Mouse (Mus musculus) stomach, embryonic 14.5 days (tissue): ENCODE data around the gene Gm49333. TPM values are rescaled to one million over a fixed set of nuclear protein-coding genes. Genes with fewer than 3 reads are reported as not detected.

Experiments
- ATAC-seq: fragments of 200-750 bp; cut with Nextera tagmentation; 2 replicates; pipeline ENCODE4 v1.8.0; 2017; ENCODE audit warnings: low read depth, moderate TSS enrichment; ENCODE audit not compliant: insufficient number of reproducible peaks, insufficient read depth, low FRiP score
- H3K27ac ChIP-seq: fragments of 300-500 bp; sonication (generic); 2 replicates; pipeline ENCODE4 v1.5.1; 2014; ENCODE audit warnings: mild to moderate bottlenecking, low read length, moderate library complexity, mixed read lengths
- H3K27me3 ChIP-seq: fragments of 300-500 bp; sonication (generic); 2 replicates; pipeline ENCODE4 v1.6.1; 2014; ENCODE audit warnings: low read length, control low read depth, mixed read lengths; ENCODE audit not compliant: control insufficient read depth, insufficient read depth
- H3K36me3 ChIP-seq: fragments of 300-500 bp; sonication (generic); 2 replicates; pipeline ENCODE4 v1.6.1; 2014; ENCODE audit warnings: mild to moderate bottlenecking, control low read depth, low read length, moderate library complexity, mixed read lengths; ENCODE audit not compliant: control insufficient read depth, insufficient read depth
- H3K4me1 ChIP-seq: fragments of 300-500 bp; sonication (generic); 2 replicates; pipeline ENCODE4 v1.6.1; 2014; ENCODE audit warnings: low read length, control low read depth, mixed read lengths; ENCODE audit not compliant: control insufficient read depth, insufficient read depth
- H3K4me2 ChIP-seq: fragments of 300-500 bp; sonication (generic); replicated peaks from 2 replicates; pipeline ENCODE4 v1.6.1; 2014; ENCODE audit warnings: low read depth, low read length, control low read depth
- H3K4me3 ChIP-seq: fragments of 300-500 bp; sonication (generic); 2 replicates; pipeline ENCODE4 v1.5.1; 2014; ENCODE audit warnings: low read depth, low read length, control low read depth
- H3K9ac ChIP-seq: fragments of 300-500 bp; sonication (generic); replicated peaks from 2 replicates; pipeline ENCODE4 v1.6.1; 2014; ENCODE audit warnings: low read depth, mild to moderate bottlenecking, control low read depth, low read length, moderate library complexity, mixed read lengths
- H3K9me3 ChIP-seq: fragments of 300-500 bp; sonication (generic); 2 replicates; pipeline ENCODE4 v1.6.1; 2016; ENCODE audit warnings: low read depth, low read length, control low read depth; ENCODE audit not compliant: control insufficient read depth
- WGBS: fragments of 180-500 bp; shearing (Covaris S2); extraction: QIAGEN DNeasy Blood & Tissue Kit; methylation state at CpG from one replicate; pipeline ENCODE4 v1.1.7; 2014; 5-methylcytosine and 5-hydroxymethylcytosine counted together
- polyA plus RNA-seq: library from polyadenylated mRNA; unstranded; fragments of >200 nt; fragmentation: Nextera tagmentation; extraction: Ambion mirVana; gene quantifications from 2 replicates; pipeline ENCODE4 v1.2.1, GENCODE M21; 2014

The Gm49333 gene
- polyA plus RNA-seq, 1 experiment from 2014 or later: not detected

DNA sequence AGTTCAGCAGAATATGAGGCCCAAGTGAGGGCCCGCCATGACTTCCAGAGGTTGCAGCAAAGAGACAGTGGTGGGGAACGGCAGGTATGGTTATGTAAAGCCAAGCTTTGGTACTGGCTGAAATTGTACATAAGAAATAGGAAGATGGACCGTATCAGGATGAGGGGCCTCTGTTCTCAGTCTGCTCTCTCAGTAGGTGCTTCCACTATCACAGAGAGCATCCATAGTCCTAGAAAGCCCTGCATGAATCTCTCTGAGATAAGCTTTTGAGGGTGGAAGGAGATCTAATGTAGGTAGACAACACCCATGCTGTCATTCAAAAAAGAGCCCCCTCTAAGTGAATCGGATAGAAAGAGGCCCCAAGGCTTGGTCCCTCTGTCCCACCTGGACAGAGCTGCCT, 15.7 kb upstream of the Gm49333 start:
- H3K9ac ChIP-seq: no peak overlapping the region
- no peaks in the 10 kb centered on the region for H3K36me3 ChIP-seq
- peaks cover 13% of the 10 kb centered on the region for H3K27me3 ChIP-seq
- H3K9me3 ChIP-seq: no peaks in the 10 kb centered on the region
- no peak overlapping the region for H3K4me2 ChIP-seq
- 85% methylated on average over 4 of the region's 4 CpGs for WGBS
- H3K27ac ChIP-seq: no peak overlapping the region
- no peak for ATAC-seq
- H3K4me1 ChIP-seq: peaks cover 7% of the 10 kb centered on the region; the same call in 1 of the 2 replicates
- no peak overlapping the region for H3K4me3 ChIP-seq

DNA sequence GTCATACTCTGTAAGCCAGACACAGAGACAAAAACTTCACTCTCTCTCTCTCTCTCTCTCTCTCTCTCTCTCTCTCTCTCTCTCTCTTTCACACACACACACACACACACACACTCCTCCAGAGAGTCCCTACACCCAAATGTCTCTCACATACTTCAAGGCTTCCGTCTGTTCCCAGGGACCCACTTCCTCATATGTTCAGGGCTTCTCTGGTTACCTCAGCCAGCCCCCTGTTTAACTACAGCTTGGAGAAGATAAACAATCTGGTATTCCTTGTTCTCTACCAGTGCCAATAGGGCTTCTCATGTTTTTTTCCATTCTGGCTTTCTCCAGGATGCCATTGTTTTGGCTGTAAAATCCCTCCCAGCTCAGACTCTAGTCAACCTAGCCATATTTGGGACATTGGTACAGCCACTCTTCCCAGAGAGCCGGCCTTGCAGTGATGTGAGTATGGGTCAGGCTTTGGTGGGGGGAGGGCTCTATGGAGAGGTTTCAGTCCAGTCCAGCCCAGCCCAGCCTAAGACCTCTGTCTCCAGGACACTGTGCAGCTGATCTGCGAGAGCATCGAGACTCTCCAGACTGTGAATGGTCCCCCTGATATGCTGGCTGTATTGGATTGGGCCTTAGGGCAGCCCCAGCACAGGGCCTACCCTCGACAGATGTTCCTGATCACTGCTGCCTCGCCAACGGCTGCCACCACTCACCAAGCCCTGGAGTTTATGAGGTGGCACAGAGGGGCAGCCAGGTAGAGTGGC, 14.5 kb upstream of the Gm49333 start:
- WGBS: 62% methylated on average over 7 of the region's 7 CpGs
- Histone ChIP-seq H3K27ac (no peak overlapping the region), H3K9me3 (no peaks in the 10 kb centered on the region), H3K36me3 (no peaks in the 10 kb centered on the region), H3K4me1 (no peaks in the 10 kb centered on the region), H3K4me3 (no peak overlapping the region), H3K27me3 (0 out of 2 replicates have a peak, but pooled peaks cover 3% of the 10 kb centered on the region), H3K4me2 (no peak overlapping the region), H3K9ac (no peak overlapping the region)
- peak; percentile 47; the same call in 1 of the 2 replicates for ATAC-seq

DNA sequence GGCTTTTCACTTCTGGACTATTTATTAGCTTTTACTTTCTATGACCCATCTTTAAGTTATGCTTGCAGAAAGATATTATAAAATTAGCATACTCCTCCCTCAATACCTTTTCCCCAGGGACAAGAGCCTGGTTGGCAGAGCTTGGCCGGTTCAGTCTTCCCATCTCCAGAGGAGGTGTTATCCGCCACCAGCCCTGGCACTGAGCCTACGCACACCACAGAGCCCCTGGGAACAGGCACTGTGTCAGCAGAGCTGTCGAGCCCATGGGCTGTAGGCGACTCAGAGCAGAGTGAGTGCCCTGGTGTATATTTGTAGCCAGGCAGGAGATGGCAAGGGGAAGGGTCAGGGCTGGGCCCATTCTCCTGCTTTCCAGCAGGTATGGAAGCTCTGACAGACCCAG, 10.9 kb upstream of the Gm49333 start:
- H3K9me3 ChIP-seq: no peaks in the 10 kb centered on the region
- no peak for ATAC-seq
- WGBS: 75% methylated on average over 5 of the region's 5 CpGs

DNA sequence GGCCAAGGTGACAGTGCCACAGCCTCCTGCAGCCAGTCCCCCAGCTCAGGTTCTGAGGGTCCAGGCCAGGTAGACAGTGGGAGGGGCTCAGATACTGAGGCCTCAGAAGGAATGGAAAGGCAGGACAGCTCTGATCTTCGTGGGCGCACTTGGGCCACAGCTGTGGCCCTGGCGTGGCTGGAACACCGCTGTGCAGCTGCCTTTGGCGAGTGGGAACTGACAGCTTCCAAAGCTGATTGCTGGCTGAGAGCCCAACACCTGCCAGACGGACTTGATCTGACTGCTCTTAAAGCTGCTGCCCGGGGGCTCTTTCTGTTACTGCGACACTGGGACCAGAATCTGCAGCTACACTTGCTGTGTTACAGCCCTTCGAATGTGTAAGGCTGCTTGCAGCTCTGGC, 6.7 kb upstream of the Gm49333 start:
- no peak for ATAC-seq
- H3K27ac ChIP-seq: no peak overlapping the region
- no peaks in the 10 kb centered on the region for H3K27me3 ChIP-seq
- peaks cover 31% of the 10 kb centered on the region for H3K36me3 ChIP-seq
- no peak overlapping the region for H3K9ac ChIP-seq
- 0 out of 2 replicates have a peak, but pooled peaks cover under 1% of the 10 kb centered on the region for H3K4me1 ChIP-seq
- 70% methylated on average over 9 of the region's 9 CpGs for WGBS
- no peak overlapping the region for H3K4me2 ChIP-seq
- no peaks in the 10 kb centered on the region for H3K9me3 ChIP-seq
- H3K4me3 ChIP-seq: no peak overlapping the region

More for the DNA sequence above, 10.9 kb upstream of the Gm49333 start:
- Histone ChIP-seq H3K4me3 (no peak overlapping the region), H3K27ac (no peak overlapping the region), H3K36me3 (peaks cover 9% of the 10 kb centered on the region; the same call in 1 of the 2 replicates), H3K4me2 (no peak overlapping the region), H3K9ac (no peak overlapping the region), H3K4me1 (no peaks in the 10 kb centered on the region), H3K27me3 (no peaks in the 10 kb centered on the region)

DNA sequence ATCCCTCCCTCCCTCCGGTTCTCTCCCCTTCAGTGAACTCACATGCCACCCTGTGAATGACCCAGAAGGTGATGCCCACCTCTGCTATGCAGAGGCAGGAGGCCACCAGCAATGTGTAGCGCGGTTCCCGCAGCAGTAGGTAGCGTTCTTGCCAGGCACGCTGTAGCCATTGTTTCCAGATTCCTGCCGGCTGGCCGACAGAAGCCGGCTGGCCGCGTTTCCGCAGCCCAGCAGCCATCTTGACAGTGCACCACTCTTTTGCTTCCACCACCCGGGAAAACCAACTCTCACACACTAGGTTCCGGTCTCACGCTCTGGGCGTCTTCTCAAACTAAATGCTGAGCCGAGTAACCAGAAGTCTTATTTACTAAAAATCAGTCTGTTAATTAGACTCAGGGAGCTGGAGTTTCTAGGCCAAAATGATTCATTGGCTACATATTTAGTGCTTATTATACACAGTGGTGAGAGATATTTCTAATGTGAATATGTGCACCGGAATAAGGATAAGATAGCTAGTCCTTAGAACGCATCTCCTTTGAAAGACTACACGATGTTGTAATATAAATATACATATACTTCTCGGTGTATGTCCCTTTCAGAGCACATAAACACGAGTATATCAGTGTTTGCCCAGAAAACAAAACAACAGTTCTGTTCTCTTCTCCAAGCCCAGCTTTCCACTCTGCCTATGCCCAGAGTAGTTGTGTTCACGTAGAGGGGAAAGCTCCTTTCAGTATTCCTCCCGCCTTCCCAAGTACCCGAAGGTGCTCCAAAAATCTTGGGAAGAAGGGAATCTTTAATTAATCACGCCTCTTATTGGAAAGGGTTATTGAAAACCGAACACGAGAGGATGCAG, 681 bp upstream of the Gm49333 start:
- H3K4me2 ChIP-seq: peak overlapping the region; percentile 97
- H3K4me3 ChIP-seq: peak overlapping the region; percentile 84
- peak overlapping the region; percentile 75 for H3K9ac ChIP-seq
- peaks cover 21% of the 10 kb centered on the region for H3K36me3 ChIP-seq
- ATAC-seq: peak; percentile 53; the same call in 1 of the 2 replicates
- H3K9me3 ChIP-seq: no peaks in the 10 kb centered on the region
- H3K27me3 ChIP-seq: no peaks in the 10 kb centered on the region
- peak overlapping the region; percentile 85 for H3K27ac ChIP-seq
- H3K4me1 ChIP-seq: 0 out of 2 replicates have a peak, but pooled peaks cover 7% of the 10 kb centered on the region
- under 1% methylated on average over 28 of the region's 28 CpGs for WGBS

DNA sequence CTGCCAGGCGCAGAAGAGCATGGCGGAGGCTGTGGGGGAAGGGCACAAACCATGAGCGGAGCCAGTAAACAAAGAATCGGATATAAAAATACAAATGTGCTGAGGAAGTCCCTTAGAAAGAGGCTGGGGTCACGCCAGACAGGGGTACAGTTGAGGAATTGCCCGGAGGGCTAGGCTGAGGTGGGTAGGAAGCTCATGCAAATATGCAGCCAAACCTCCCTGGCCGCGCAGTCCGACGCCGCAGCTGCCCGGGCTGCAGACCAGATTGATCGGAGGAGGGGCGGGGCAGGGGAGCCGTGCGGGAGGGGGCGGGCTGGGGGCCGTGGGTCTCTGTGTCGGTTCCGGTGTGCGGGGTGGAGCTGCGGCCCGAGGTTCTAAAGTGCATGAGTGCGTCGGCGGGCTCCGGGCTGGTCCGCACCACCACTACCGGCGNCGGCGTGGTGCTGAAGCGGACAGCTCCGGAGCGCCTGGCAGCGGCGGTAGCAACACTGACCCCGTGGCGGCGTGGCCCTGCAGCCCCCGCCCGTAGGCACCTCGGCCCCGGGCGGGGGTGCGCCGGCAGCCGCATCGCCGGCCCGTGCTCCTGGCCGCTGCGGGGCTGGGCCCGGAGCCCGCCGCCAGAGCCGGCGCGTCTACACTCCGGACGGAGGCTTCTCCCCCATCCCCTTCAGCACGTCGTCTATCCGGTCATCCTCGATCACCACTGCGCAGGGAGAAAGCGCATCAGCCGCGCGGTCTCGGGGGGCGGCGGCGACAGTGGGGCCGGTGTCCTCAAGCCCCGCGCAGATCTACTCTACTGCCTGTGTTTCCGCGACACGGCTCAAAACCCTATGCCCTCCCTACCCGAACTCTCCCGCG, 8.4 kb downstream of the Gm49333 start:
- 3% methylated on average over 69 of the region's 83 CpGs for WGBS
- peak; percentile 40; the same call in 1 of the 2 replicates for ATAC-seq

DNA sequence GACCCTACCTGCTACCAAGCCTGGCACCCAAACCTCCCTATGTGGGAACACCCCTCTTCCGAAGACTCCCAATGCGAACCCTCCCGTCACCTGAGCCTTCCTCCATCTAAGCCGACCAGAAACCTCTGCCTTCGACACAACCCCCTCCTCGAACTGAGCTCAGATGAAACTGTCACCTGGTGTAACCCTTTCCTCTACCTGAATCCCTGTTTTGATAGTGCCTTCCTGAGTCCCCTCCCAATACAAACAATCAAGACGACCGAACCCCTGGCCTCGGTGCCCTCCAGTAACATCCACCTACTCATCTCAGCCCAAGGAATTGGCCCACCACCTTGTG, 9.0 kb downstream of the Gm49333 start:
- Histone ChIP-seq H3K4me3 (peak overlapping the region; percentile 65), H3K4me1 (peaks cover 8% of the 10 kb centered on the region; the same call in 1 of the 2 replicates), H3K27me3 (peaks cover 12% of the 10 kb centered on the region), H3K27ac (no peak overlapping the region), H3K4me2 (peak overlapping the region; percentile 98), H3K9me3 (no peaks in the 10 kb centered on the region), H3K36me3 (no peaks in the 10 kb centered on the region), H3K9ac (no peak overlapping the region)
- ATAC-seq: no peak
- WGBS: 2% methylated on average over 9 of the region's 9 CpGs

More for the DNA sequence above, 8.4 kb downstream of the Gm49333 start:
- Histone ChIP-seq H3K9me3 (no peaks in the 10 kb centered on the region), H3K27ac (no peak overlapping the region), H3K4me2 (peak overlapping the region; percentile 98), H3K4me3 (peak overlapping the region; percentile 65), H3K27me3 (peaks cover 12% of the 10 kb centered on the region), H3K36me3 (no peaks in the 10 kb centered on the region), H3K9ac (no peak overlapping the region), H3K4me1 (peaks cover 8% of the 10 kb centered on the region; the same call in 1 of the 2 replicates)

DNA sequence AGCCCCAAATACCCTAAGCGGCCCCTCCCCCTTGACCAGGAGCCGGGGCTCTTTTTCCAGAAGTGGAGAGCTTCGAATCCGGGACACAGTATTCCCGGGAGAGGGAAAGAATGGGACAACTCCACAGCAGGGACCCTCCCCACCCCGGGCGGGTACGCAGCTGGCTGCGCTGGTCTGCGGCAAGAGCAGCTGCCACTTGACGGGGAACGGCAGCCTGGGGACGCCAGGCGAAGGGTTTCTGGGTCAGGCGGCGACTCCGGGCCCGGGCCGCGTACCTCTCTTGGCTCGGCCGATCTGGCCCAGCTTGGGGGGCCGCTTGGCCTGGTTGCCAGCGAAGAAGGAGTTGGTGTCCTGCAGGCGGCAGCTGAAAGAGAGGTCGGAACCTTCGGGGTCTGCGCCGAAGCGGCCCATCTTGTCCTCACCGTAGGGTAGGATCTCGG, 9.4 kb downstream of the Gm49333 start:
- no peak overlapping the region for H3K27ac ChIP-seq
- H3K9me3 ChIP-seq: no peaks in the 10 kb centered on the region
- ATAC-seq: no peak
- H3K4me3 ChIP-seq: peak overlapping the region; percentile 65
- peaks cover 12% of the 10 kb centered on the region for H3K27me3 ChIP-seq
- H3K4me1 ChIP-seq: peaks cover 8% of the 10 kb centered on the region; the same call in 1 of the 2 replicates
- no peaks in the 10 kb centered on the region for H3K36me3 ChIP-seq
- WGBS: under 1% methylated on average over 32 of the region's 32 CpGs
- H3K9ac ChIP-seq: no peak overlapping the region
- H3K4me2 ChIP-seq: peak overlapping the region; percentile 98
